Mouse (Mus musculus): ENCODE measurements around the gene Krt5. TPM values are rescaled to one million over a fixed set of nuclear protein-coding genes. Genes with fewer than 3 reads are reported as not detected.

Gene Krt5
- polyA plus RNA-seq (2011; ENCODE audit: insufficient read depth, insufficient read length, low read depth, missing spikeins) = not detected in 2 replicates

DNA sequence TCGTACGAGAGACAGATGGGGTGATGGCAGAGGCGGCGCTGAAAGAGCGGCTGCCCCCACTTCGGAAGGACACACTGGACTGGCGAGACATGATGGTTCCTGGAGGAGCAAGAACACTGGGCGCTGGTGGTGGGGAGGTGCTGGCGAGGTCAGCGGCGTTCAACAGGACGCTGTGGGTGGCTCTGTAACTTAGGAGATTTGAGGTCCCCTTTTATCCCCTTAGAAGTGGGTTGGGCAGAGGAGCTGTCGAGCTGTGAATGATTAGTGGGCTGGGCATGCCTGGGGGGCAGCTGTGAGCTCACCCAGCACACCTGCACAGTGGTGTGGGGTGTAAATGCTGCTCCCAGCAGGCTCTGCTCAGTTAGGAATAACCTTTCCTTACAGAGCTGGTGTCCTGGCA is at the start of gene Krt5:
Gene Krt5, minus strand, starts transcription at position 179 of the 400 bp plus-strand sequence.
- no peak within 1 kb of the TSS for H3K9ac ChIP-seq (ENCODE audit: low read depth, poor library complexity, severe bottlenecking)
- H3K9me3 ChIP-seq (replicated peaks; ENCODE audit: control insufficient read depth, insufficient read depth, low read length, poor library complexity, severe bottlenecking) = no peaks in the 10 kb centered on the region
- TF ChIP-seq EP300 (IDR thresholded peaks at IDR 0.05; ENCODE audit: insufficient read depth, low read depth, low read length) (no peak), CTCF (IDR thresholded peaks at IDR 0.05; ENCODE audit: low read depth, low read length) (no peak), POLR2A (IDR thresholded peaks at IDR 0.05; ENCODE audit: insufficient read depth, low read length) (no peak)
- no peak within 1 kb of the TSS for H3K27ac ChIP-seq (ENCODE audit: insufficient read depth, low read length)
- no peaks in the 10 kb centered on the region for H3K4me1 ChIP-seq (ENCODE audit: control insufficient read depth, insufficient read depth, low read length)
- no peaks in the 10 kb centered on the region for H3K27me3 ChIP-seq (ENCODE audit: control insufficient read depth, insufficient read depth, low read length, poor library complexity, severe bottlenecking)
- no peak within 1 kb of the TSS for H3K4me3 ChIP-seq (ENCODE audit: low read depth, low read length)
- H3K36me3 ChIP-seq (ENCODE audit: control insufficient read depth, insufficient read depth, low read length, poor library complexity, severe bottlenecking) = no peaks in the 10 kb centered on the region

DNA sequence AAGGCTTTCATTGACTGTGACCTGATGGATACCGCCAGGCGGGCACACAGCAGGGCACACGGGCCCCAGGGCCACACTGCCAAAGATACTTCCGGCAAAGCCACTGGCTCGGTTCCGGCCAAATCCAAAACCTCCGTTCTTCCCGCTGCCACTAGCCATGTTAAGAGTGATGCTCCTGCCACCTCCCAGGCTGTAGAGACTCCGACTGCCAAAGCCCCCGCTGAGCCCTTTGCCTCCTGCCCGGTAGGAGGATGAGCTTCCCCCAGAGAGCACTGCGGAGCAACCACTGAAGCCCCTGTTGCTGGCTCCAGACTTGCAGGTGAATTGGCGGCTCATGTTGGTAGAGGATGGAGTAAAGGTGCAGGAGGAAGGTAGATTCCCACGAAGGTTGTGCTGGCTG is 30.0 kb upstream of the Krt5 start, which contains the start of gene Krt71:
Gene Krt71, minus strand, starts transcription at position 399 of the 400 bp plus-strand sequence.
- Histone ChIP-seq H3K4me3 (ENCODE audit: low read depth, low read length) (peak within 1 kb of the TSS; percentile 33), H3K27ac (ENCODE audit: insufficient read depth, low read length) (no peak within 1 kb of the TSS), H3K36me3 (ENCODE audit: control insufficient read depth, insufficient read depth, low read length, poor library complexity, severe bottlenecking) (no peaks in the 10 kb centered on the region), H3K9me3 (replicated peaks; ENCODE audit: control insufficient read depth, insufficient read depth, low read length, poor library complexity, severe bottlenecking) (no peaks in the 10 kb centered on the region), H3K9ac (ENCODE audit: low read depth, poor library complexity, severe bottlenecking) (no peak within 1 kb of the TSS), H3K27me3 (ENCODE audit: control insufficient read depth, insufficient read depth, low read length, poor library complexity, severe bottlenecking) (no peaks in the 10 kb centered on the region), H3K4me1 (ENCODE audit: control insufficient read depth, insufficient read depth, low read length) (no peaks in the 10 kb centered on the region)
- no peak for TF ChIP-seq POLR2A (IDR thresholded peaks at IDR 0.05; ENCODE audit: insufficient read depth, low read length)
- TF ChIP-seq CTCF (IDR thresholded peaks at IDR 0.05; ENCODE audit: low read depth, low read length) = no peak
- TF ChIP-seq EP300 (IDR thresholded peaks at IDR 0.05; ENCODE audit: insufficient read depth, low read depth, low read length) = no peak

DNA sequence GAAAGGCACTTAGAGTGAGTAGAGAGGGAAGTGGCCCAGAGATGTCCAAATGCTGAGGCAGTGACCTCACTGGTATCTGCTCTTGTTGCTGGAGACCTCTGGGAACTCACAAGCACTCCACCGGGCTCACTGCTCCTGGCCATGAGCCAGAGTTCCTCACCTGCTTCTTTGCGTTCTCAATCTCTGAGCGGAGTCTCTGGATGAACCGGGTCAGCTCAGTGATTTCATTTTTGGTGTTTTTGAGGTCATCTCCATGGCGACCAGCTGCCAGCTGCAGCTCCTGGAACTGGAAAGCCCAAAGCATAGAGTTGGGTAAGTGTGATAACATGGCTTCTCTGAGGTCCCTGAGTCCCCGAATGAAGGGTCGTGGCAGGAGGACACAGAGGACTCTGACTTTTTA is 25.1 kb upstream of the Krt5 start:
- no peaks in the 10 kb centered on the region for H3K4me1 ChIP-seq (ENCODE audit: control insufficient read depth, insufficient read depth, low read length)
- no peaks in the 10 kb centered on the region for H3K36me3 ChIP-seq (ENCODE audit: control insufficient read depth, insufficient read depth, low read length, poor library complexity, severe bottlenecking)
- TF ChIP-seq EP300 (IDR thresholded peaks at IDR 0.05; ENCODE audit: insufficient read depth, low read depth, low read length) (no peak), CTCF (IDR thresholded peaks at IDR 0.05; ENCODE audit: low read depth, low read length) (no peak), POLR2A (IDR thresholded peaks at IDR 0.05; ENCODE audit: insufficient read depth, low read length) (no peak)

DNA sequence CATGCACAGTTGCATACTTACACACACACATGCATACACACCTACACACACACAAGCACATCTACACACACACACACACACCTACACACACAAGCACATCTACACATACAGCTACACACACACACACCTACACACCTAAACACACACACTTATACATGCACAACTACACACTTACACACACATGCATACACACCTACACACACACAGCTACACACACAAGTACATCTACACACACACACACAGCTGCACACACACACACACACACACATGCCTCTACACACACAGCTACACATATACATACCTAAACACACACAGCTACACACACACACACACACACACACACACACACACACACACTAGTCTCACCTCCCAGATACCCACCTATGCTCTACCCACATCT is 18.0 kb upstream of the Krt5 start:
- Histone ChIP-seq H3K4me3 (ENCODE audit: low read depth, low read length) (no peak overlapping the region), H3K9me3 (replicated peaks; ENCODE audit: control insufficient read depth, insufficient read depth, low read length, poor library complexity, severe bottlenecking) (no peaks in the 10 kb centered on the region), H3K27me3 (ENCODE audit: control insufficient read depth, insufficient read depth, low read length, poor library complexity, severe bottlenecking) (no peaks in the 10 kb centered on the region), H3K36me3 (ENCODE audit: control insufficient read depth, insufficient read depth, low read length, poor library complexity, severe bottlenecking) (no peaks in the 10 kb centered on the region), H3K27ac (ENCODE audit: insufficient read depth, low read length) (no peak overlapping the region), H3K9ac (ENCODE audit: low read depth, poor library complexity, severe bottlenecking) (no peak overlapping the region), H3K4me1 (ENCODE audit: control insufficient read depth, insufficient read depth, low read length) (no peaks in the 10 kb centered on the region)
- TF ChIP-seq CTCF (IDR thresholded peaks at IDR 0.05; ENCODE audit: low read depth, low read length) (no peak), POLR2A (IDR thresholded peaks at IDR 0.05; ENCODE audit: insufficient read depth, low read length) (no peak), EP300 (IDR thresholded peaks at IDR 0.05; ENCODE audit: insufficient read depth, low read depth, low read length) (no peak)

More for the DNA sequence above, 25.1 kb upstream of the Krt5 start:
- no peaks in the 10 kb centered on the region for H3K9me3 ChIP-seq (replicated peaks; ENCODE audit: control insufficient read depth, insufficient read depth, low read length, poor library complexity, severe bottlenecking)
- no peak overlapping the region for H3K27ac ChIP-seq (ENCODE audit: insufficient read depth, low read length)
- no peak overlapping the region for H3K9ac ChIP-seq (ENCODE audit: low read depth, poor library complexity, severe bottlenecking)
- no peak overlapping the region for H3K4me3 ChIP-seq (ENCODE audit: low read depth, low read length)
- H3K27me3 ChIP-seq (ENCODE audit: control insufficient read depth, insufficient read depth, low read length, poor library complexity, severe bottlenecking) = no peaks in the 10 kb centered on the region

DNA sequence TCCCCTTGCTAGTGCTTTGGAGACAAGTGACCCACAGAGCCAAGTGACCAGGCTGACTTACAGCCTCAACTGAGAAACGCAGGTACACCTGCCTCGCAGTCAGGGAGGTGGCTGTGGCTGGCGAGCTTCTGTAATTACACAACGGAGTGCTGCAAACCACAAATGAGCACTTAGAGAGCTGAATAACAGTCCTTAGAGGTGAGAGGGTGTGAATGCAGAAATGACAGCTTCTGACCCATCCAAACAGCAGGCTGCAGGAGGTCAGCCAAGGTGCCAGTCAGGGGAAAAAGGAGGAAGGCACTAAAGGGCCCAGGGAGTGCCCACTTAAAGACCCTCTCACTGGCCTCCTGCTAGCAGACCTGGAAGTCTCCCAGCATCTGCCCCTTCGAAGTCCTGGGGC is 12.0 kb upstream of the Krt5 start:
- Histone ChIP-seq H3K4me1 (ENCODE audit: control insufficient read depth, insufficient read depth, low read length) (no peaks in the 10 kb centered on the region), H3K27me3 (ENCODE audit: control insufficient read depth, insufficient read depth, low read length, poor library complexity, severe bottlenecking) (no peaks in the 10 kb centered on the region), H3K9me3 (replicated peaks; ENCODE audit: control insufficient read depth, insufficient read depth, low read length, poor library complexity, severe bottlenecking) (no peaks in the 10 kb centered on the region), H3K4me3 (ENCODE audit: low read depth, low read length) (no peak overlapping the region), H3K36me3 (ENCODE audit: control insufficient read depth, insufficient read depth, low read length, poor library complexity, severe bottlenecking) (no peaks in the 10 kb centered on the region), H3K27ac (ENCODE audit: insufficient read depth, low read length) (no peak overlapping the region), H3K9ac (ENCODE audit: low read depth, poor library complexity, severe bottlenecking) (no peak overlapping the region)
- TF ChIP-seq CTCF (IDR thresholded peaks at IDR 0.05; ENCODE audit: low read depth, low read length) (no peak), EP300 (IDR thresholded peaks at IDR 0.05; ENCODE audit: insufficient read depth, low read depth, low read length) (no peak), POLR2A (IDR thresholded peaks at IDR 0.05; ENCODE audit: insufficient read depth, low read length) (no peak)

DNA sequence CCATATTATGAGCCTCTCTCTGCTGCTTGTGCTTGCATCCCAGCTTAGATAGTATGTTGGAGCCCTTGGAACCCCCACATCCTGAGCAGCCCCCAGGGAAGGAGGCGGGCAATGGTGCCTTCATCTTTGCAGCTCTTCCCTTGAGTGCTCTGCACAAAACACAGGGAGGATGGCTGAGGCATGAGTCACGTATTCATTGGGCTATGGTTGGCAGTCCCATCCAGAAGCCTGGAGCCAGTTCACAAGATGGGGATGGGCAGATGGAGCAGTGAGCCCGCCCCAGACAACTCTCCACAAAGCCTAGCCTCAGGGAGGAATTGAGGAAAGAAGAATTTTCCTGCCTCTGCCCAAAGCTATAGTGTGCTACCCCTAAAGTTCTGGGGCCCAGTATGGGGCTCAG is 3.1 kb upstream of the Krt5 start:
- no peaks in the 10 kb centered on the region for H3K27me3 ChIP-seq (ENCODE audit: control insufficient read depth, insufficient read depth, low read length, poor library complexity, severe bottlenecking)
- H3K4me3 ChIP-seq (ENCODE audit: low read depth, low read length) = no peak overlapping the region
- no peak overlapping the region for H3K27ac ChIP-seq (ENCODE audit: insufficient read depth, low read length)
- H3K9me3 ChIP-seq (replicated peaks; ENCODE audit: control insufficient read depth, insufficient read depth, low read length, poor library complexity, severe bottlenecking) = no peaks in the 10 kb centered on the region
- no peak for TF ChIP-seq CTCF (IDR thresholded peaks at IDR 0.05; ENCODE audit: low read depth, low read length)
- no peak for TF ChIP-seq EP300 (IDR thresholded peaks at IDR 0.05; ENCODE audit: insufficient read depth, low read depth, low read length)
- TF ChIP-seq POLR2A (IDR thresholded peaks at IDR 0.05; ENCODE audit: insufficient read depth, low read length) = no peak
- no peaks in the 10 kb centered on the region for H3K4me1 ChIP-seq (ENCODE audit: control insufficient read depth, insufficient read depth, low read length)
- no peaks in the 10 kb centered on the region for H3K36me3 ChIP-seq (ENCODE audit: control insufficient read depth, insufficient read depth, low read length, poor library complexity, severe bottlenecking)
- H3K9ac ChIP-seq (ENCODE audit: low read depth, poor library complexity, severe bottlenecking) = no peak overlapping the region
